ENCODE assay signal across 9 mouse cellular contexts in genomic region chr3:152095030-152095429, GRCm38 (mm10).
DNase-seq lines count a peak whose midpoint lies in the region; ATAC-seq and TF ChIP-seq lines count a peak whose summit lies in the region.
"Had no signal": no experiment of that assay in that cellular context is flagged by ENCODE, and none has a peak within 500 bp of the region (broad histone marks: within the 10 kb centered on the region; RNA-seq: fewer than 3 reads in every experiment).

No protein-coding gene starts in this region.

- H3K9ac ChIP-seq in embryonic facial prominence, embryonic 11.5 days (replicated peaks; ENCODE audit: low read length), result no peak overlapping the region
- H3K9ac ChIP-seq in kidney, postnatal 0 days (ENCODE audit: low read depth, low read length), result no peak overlapping the region
- H3K9ac ChIP-seq: embryonic facial prominence, embryonic 15.5 days had no signal

- no peaks in the 10 kb centered on the region for H3K9me3 ChIP-seq in embryonic facial prominence, embryonic 11.5 days (replicated peaks; ENCODE audit: control insufficient read depth, low read length)
- H3K9me3 ChIP-seq in embryonic facial prominence, embryonic 10.5 days, result no peaks in the 10 kb centered on the region
- H3K9me3 ChIP-seq in kidney, postnatal 0 days (replicated peaks; ENCODE audit: low read length), result no peaks in the 10 kb centered on the region
- H3K9me3 ChIP-seq: embryonic facial prominence, embryonic 15.5 days had no signal

- no peaks in the 10 kb centered on the region for H3K4me1 ChIP-seq in embryonic facial prominence, embryonic 11.5 days (ENCODE audit: control insufficient read depth, insufficient read depth, low read length)
- H3K4me1 ChIP-seq in embryonic facial prominence, embryonic 10.5 days, result peaks cover 10% of the 10 kb centered on the region
- no peaks in the 10 kb centered on the region for H3K4me1 ChIP-seq in kidney, postnatal 0 days (replicated peaks; ENCODE audit: insufficient read depth, low read length)
- H3K4me1 ChIP-seq: embryonic facial prominence, embryonic 15.5 days had no signal

- no peaks in the 10 kb centered on the region for H3K36me3 ChIP-seq in embryonic facial prominence, embryonic 11.5 days (replicated peaks; ENCODE audit: control insufficient read depth, insufficient read depth, low read depth, low read length)
- H3K36me3 ChIP-seq in embryonic facial prominence, embryonic 10.5 days (replicated peaks), result no peaks in the 10 kb centered on the region
- H3K36me3 ChIP-seq in kidney, postnatal 0 days (ENCODE audit: insufficient read depth, low read length), result no peaks in the 10 kb centered on the region
- H3K36me3 ChIP-seq: embryonic facial prominence, embryonic 15.5 days had no signal

- no peak for ATAC-seq in embryonic facial prominence, embryonic 11.5 days (replicated peaks; ENCODE audit: insufficient number of reproducible peaks, low FRiP score, low TSS enrichment, low read depth)
- ATAC-seq in kidney, postnatal 0 days (replicated peaks; ENCODE audit: low FRiP score, low read depth), result no peak
- ATAC-seq in erythroid progenitor cell, adult 5-6 weeks (replicated peaks; ENCODE audit: low FRiP score, poor library complexity, severe bottlenecking), result peak; percentile 59; the same call in 1 of the 2 replicates

- no peak overlapping the region for H3K27ac ChIP-seq in embryonic facial prominence, embryonic 11.5 days (replicated peaks; ENCODE audit: low read depth, low read length)
- H3K27ac ChIP-seq in embryonic facial prominence, embryonic 10.5 days (replicated peaks), result no peak overlapping the region
- no peak overlapping the region for H3K27ac ChIP-seq in kidney, postnatal 0 days
- H3K27ac ChIP-seq: embryonic facial prominence, embryonic 15.5 days had no signal

- DNase-seq in embryonic facial prominence, embryonic 11.5 days (ENCODE audit: low spot score), result peak; percentile 66
- no peak for DNase-seq in embryonic facial prominence, embryonic 10.5 days (ENCODE audit: low spot score)
- DNase-seq in kidney, postnatal 0 days (ENCODE audit: low spot score), result peak; percentile 89
- no peak for DNase-seq in kidney, adult 18-20 months
- DNase-seq in A20 (ENCODE audit: low read depth, low spot score), result peak; percentile 38
- no peak for DNase-seq in thymus, postnatal 10 days (ENCODE audit: low spot score in 2 of 2)
- no peak for DNase-seq in cerebellum, adult 11 months

- no peaks in the 10 kb centered on the region for H3K27me3 ChIP-seq in embryonic facial prominence, embryonic 11.5 days (ENCODE audit: control insufficient read depth, insufficient read depth, low read length)
- peaks cover 12% of the 10 kb centered on the region for H3K27me3 ChIP-seq in embryonic facial prominence, embryonic 10.5 days (replicated peaks; ENCODE audit: low read depth, poor library complexity, severe bottlenecking)
- no peaks in the 10 kb centered on the region for H3K27me3 ChIP-seq in kidney, postnatal 0 days (ENCODE audit: insufficient read depth, low read length)
- H3K27me3 ChIP-seq: embryonic facial prominence, embryonic 15.5 days had no signal

- no peak overlapping the region for H3K4me2 ChIP-seq in embryonic facial prominence, embryonic 11.5 days (ENCODE audit: low read depth, low read length)
- no peak overlapping the region for H3K4me2 ChIP-seq in kidney, postnatal 0 days (ENCODE audit: low read length)
- H3K4me2 ChIP-seq: embryonic facial prominence, embryonic 15.5 days had no signal

- H3K4me3 ChIP-seq in embryonic facial prominence, embryonic 11.5 days (ENCODE audit: low read depth, low read length), result no peak overlapping the region
- H3K4me3 ChIP-seq in embryonic facial prominence, embryonic 10.5 days, result no peak overlapping the region
- H3K4me3 ChIP-seq in kidney, postnatal 0 days (replicated peaks; ENCODE audit: low read depth, low read length), result no peak overlapping the region
- H3K4me3 ChIP-seq: embryonic facial prominence, embryonic 15.5 days had no signal

- TF ChIP-seq CTCF in kidney, postnatal 0 days (IDR thresholded peaks at IDR 0.05; ENCODE audit: low read depth), result peak; percentile 80

- WGBS in embryonic facial prominence, embryonic 11.5 days, result 10% methylated on average over 3 of the region's 3 CpGs
- WGBS in embryonic facial prominence, embryonic 10.5 days, result 13% methylated on average over 3 of the region's 3 CpGs
- 8% methylated on average over 3 of the region's 3 CpGs for WGBS in kidney, postnatal 0 days

Comparison
In these comparisons a context has a peak if more than half of its experiments do, and no peak if none do; other contexts are left out.
1. DNase-seq: peak in embryonic facial prominence, embryonic 11.5 days (single experiment), kidney, postnatal 0 days (single experiment) and A20 (single experiment); none in embryonic facial prominence, embryonic 10.5 days (single experiment), kidney, adult 18-20 months (single experiment), thymus, postnatal 10 days (0 of 2) and cerebellum, adult 11 months (single experiment).